Mouse (Mus musculus) neural tube, embryonic 13.5 days (tissue): Measurements from ENCODE around the gene Spata21. TPM values are rescaled to one million over a fixed set of nuclear protein-coding genes. Genes with fewer than 3 reads are reported as not detected.

ENCODE experiments used
- polyA plus RNA-seq: library from polyadenylated mRNA; unstranded; fragments of >200 nt; fragmentation: Nextera tagmentation; extraction: Ambion mirVana; gene quantifications from 2 replicates; pipeline ENCODE4 v1.2.1, GENCODE M21; 2015

Gene Spata21
- polyA plus RNA-seq, 1 experiment from 2014 or later: not detected

Other genes starting within 250 kb of the Spata21 start
- gene Padi1, start 242.6 kb upstream of the Spata21 start, polyA plus RNA-seq: 0.10 and 0.11 TPM in 2 replicates
- gene Padi2, start 182.0 kb upstream of the Spata21 start, polyA plus RNA-seq: 4.4 and 6.0 TPM in 2 replicates
- gene Sdhb, start 127.1 kb upstream of the Spata21 start, polyA plus RNA-seq: 473 and 497 TPM in 2 replicates
- 133 and 144 TPM in 2 replicates for gene Atp13a2, start 101.5 kb upstream of the Spata21 start, polyA plus RNA-seq
- gene Mfap2, start 77.9 kb upstream of the Spata21 start, polyA plus RNA-seq: 248 and 255 TPM in 2 replicates
- 4.9 and 7.2 TPM in 2 replicates for gene Crocc, start 27.8 kb upstream of the Spata21 start, polyA plus RNA-seq
- 55.5 and 58.7 TPM in 2 replicates for gene Necap2, start 10.0 kb upstream of the Spata21 start, polyA plus RNA-seq
- gene Szrd1, start 51.4 kb downstream of the Spata21 start, polyA plus RNA-seq: 23.4 and 27.2 TPM in 2 replicates
- gene Fbxo42, start 59.6 kb downstream of the Spata21 start, polyA plus RNA-seq: 23.2 and 24.2 TPM in 2 replicates
- gene Rsg1, start 125.6 kb downstream of the Spata21 start, polyA plus RNA-seq: 6.4 and 7.0 TPM in 2 replicates
- gene Arhgef19, start 151.2 kb downstream of the Spata21 start, polyA plus RNA-seq: 2.1 and 2.2 TPM in 2 replicates
- gene Epha2, start 212.9 kb downstream of the Spata21 start, polyA plus RNA-seq: 1.7 and 2.2 TPM in 2 replicates